Mouse (Mus musculus) layer of hippocampus, postnatal 10 days (tissue): ENCODE measurements around the gene Ccpg1. TPM values are rescaled to one million over a fixed set of nuclear protein-coding genes. Genes with fewer than 3 reads are reported as not detected.

Experiments
- DNase-seq, 2 experiments: peaks; one replicate each; pipeline ENCODE4 v3.0.0; 2021; ENCODE audit warnings: low spot score in 2 of 2
- microRNA-seq, 2 experiments: library from miRNA; unstranded; fragments of <30 nt; microRNA quantifications; one replicate each; pipeline ENCODE4 v1.2.0; 2021
- total RNA-seq, 2 experiments: library from RNA; stranded (reverse); gene quantifications; 2 replicates each; pipeline ENCODE4 v1.2.3; 2021

The Ccpg1 gene
- total RNA-seq, 2 experiments from 2014 or later = 117 to 124 TPM

- DNase-seq = peak; percentile 83 to 89
Measured at GRCm38 (mm10) chr9:73044146-73045079, 59.2 kb downstream of the Ccpg1 start, which contains the start of gene Rab27a. Gene Rab27a (plus strand): TSS chr9:73044854.

GRCm38 (mm10) chr9:73045204-73045603, 60.0 kb downstream of the Ccpg1 start:
- DNase-seq = no peak

GRCm38 (mm10) chr9:73045711-73046110, 60.5 kb downstream of the Ccpg1 start:
- DNase-seq = no peak

- DNase-seq = no peak
Measured at GRCm38 (mm10) chr9:73047906-73048305, 62.7 kb downstream of the Ccpg1 start.

- DNase-seq = no peak
Measured at GRCm38 (mm10) chr9:73048927-73049326, 63.7 kb downstream of the Ccpg1 start.

- no peak for DNase-seq
Measured at GRCm38 (mm10) chr9:73049833-73050232, 64.6 kb downstream of the Ccpg1 start.

GRCm38 (mm10) chr9:73050606-73051005, 65.4 kb downstream of the Ccpg1 start:
- DNase-seq = peak in 1 of 2 experiments; percentile 32

GRCm38 (mm10) chr9:73055441-73055911, 70.2 kb downstream of the Ccpg1 start:
- no peak for DNase-seq

GRCm38 (mm10) chr9:73059224-73059623, 74.0 kb downstream of the Ccpg1 start:
- no peak for DNase-seq

GRCm38 (mm10) chr9:73063621-73064290, 78.5 kb downstream of the Ccpg1 start:
- DNase-seq = peak in 1 of 2 experiments; percentile 24

Small RNA genes lying within 50 kb of the gene (microRNA-seq; reads per million reads assigned to microRNA genes)
- gene Gm27353 = 0 reads per million in 2 experiments

Other genes with a start within 250 kb of the Ccpg1 start
- gene Prtg, start 178.6 kb upstream of the Ccpg1 start, total RNA-seq = under 1 TPM; 0.56 to 0.80 TPM
- gene Pygo1, start 59.8 kb upstream of the Ccpg1 start, total RNA-seq = 10 to 100 TPM; 28.3 to 31.2 TPM
- gene Dyx1c1, start 26.6 kb upstream of the Ccpg1 start, total RNA-seq = 1 to 10 TPM; 2.6 to 3.4 TPM
- gene Gm44503, start 26.6 kb upstream of the Ccpg1 start, total RNA-seq = not detected
- gene Ccpg1os, start within 50 bp of the Ccpg1 start, total RNA-seq = 1 to 10 TPM; 8.0 to 8.7 TPM
- gene Pigb, start 54.9 kb downstream of the Ccpg1 start, total RNA-seq = 10 to 100 TPM; 14.9 to 16.4 TPM
- gene Rab27a, start 59.4 kb downstream of the Ccpg1 start, total RNA-seq = 1 to 10 TPM; 7.1 to 8.7 TPM
- 1 to 10 TPM; 2.7 TPM for gene Khdc3, start 116.4 kb downstream of the Ccpg1 start, total RNA-seq
- gene Gm20509, start 117.0 kb downstream of the Ccpg1 start, total RNA-seq = not detected
- 10 to 100 TPM; 61.8 to 63.0 TPM for gene Rsl24d1, start 128.0 kb downstream of the Ccpg1 start, total RNA-seq